Mouse (Mus musculus): Measurements from ENCODE around the gene Rnase11. TPM values are rescaled to one million over a fixed set of nuclear protein-coding genes. Genes with fewer than 3 reads are reported as not detected.

Gene Rnase11
- polyA plus RNA-seq, 1 experiment: not detected

- no peak for TF ChIP-seq GATA1 (IDR thresholded peaks at IDR 0.05; ENCODE audit: low read length)
Measured at GRCm38 (mm10) chr14:51085911-51086310, 35.9 kb upstream of the Rnase11 start.

DNA sequence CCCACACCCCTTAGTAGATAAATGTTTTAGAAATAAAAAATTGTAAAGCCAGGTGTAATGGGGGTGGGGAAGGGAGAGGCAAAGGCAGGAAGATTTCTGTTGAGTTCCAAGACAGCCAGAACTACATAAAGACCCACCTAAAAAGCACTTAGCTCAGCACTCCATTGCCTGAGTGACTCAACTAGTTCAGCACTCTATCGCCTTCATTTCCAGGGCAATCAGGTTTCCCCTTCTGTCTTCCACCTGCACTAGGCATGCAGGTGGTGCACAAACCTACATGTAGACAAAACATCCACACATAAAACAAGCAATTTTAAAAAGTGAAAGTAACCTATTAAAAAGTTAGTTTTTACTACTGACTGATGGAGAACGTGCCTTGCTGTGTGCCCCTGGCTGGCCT lies 35.1 kb upstream of the Rnase11 start:
- no peak for TF ChIP-seq GATA1 (IDR thresholded peaks at IDR 0.05; ENCODE audit: low read length)

- TF ChIP-seq GATA1 (IDR thresholded peaks at IDR 0.05; ENCODE audit: low read length): no peak
Measured at GRCm38 (mm10) chr14:51083805-51084204, 33.8 kb upstream of the Rnase11 start.

DNA sequence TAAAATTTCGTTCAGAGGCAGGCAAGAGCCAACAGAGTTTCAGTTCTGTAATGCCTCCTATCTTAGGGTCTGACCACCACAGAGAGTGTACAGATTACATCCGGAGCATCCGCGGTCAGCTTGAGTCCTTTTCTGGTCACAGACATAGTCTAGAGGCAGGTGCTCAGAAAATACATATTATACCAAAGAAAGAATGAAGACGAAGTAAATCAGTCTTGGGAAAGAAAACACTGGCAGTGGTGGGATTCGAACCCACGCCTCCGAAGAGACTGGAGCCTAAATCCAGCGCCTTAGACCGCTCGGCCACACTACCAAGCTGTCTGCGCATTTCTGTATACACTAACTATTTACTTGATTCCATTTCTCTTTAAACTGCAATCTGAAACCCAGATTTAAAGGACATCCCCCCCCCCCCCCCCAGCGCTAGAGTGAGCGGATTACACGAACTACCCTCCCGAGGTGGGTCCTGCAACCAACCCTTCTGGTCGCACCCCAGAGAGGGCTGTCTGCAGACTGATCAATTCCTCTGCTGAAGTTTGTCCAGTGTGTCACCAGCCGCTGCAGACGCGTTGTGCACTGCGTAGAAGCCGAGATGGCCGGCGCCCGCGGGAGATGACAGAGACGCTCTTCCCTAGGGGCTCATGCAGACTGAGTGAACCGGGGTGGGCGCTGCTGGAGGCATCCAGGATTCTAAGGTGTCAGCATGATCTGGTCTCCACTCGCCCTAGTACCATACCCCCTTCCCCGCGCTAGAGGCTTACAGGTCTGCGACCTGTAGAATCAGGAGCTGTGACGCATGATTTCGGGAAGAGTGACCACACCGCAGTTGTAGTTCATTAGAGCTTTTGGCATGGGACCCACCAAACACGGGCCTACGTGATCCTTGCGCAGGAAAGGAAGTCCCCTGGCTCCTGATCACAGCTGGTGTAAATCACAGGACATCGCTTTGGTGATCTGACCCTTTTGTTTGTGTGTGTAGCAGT lies 32.9 kb upstream of the Rnase11 start:
- TF ChIP-seq GATA1 (IDR thresholded peaks at IDR 0.05; ENCODE audit: low read length): no peak

DNA sequence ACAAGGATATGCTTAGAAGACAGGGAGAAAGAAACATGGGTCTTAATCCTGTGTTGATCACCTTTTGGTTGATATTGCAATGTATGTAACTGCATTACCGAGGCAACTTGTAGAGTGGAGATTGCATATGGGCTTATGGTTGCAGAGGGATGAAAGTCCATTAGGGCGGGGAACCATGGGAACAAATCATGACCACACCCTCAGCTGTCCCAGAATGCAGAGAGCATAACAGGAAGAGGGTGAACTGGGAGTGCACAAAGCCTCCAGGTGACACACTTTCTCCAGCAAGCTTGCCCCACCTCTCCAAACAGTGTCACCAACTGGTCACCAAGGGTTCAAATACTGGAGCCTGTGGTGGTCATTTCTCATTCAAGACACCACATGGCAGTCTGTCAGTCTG lies 31.1 kb upstream of the Rnase11 start:
- no peak for TF ChIP-seq GATA1 (IDR thresholded peaks at IDR 0.05; ENCODE audit: low read length)

DNA sequence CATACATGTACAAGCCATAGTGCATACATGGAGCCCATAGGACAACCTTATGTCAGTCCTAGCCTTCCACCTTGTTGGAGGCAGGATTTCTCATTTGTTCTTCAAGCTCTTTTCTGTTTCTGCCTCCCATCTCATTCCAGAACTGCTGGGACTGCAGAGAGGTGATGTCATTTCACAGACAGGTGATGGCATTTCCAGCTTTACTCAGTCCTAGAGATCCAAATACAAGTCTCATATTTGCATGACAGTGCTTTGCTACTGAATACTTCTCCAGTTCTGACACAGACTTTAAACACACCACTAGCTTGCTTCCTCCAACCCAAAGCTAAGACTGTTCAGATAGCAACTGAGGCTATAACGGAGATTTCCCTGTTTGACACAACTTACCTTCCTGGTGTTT lies 29.2 kb upstream of the Rnase11 start:
- TF ChIP-seq GATA1 (IDR thresholded peaks at IDR 0.05; ENCODE audit: low read length): no peak

DNA sequence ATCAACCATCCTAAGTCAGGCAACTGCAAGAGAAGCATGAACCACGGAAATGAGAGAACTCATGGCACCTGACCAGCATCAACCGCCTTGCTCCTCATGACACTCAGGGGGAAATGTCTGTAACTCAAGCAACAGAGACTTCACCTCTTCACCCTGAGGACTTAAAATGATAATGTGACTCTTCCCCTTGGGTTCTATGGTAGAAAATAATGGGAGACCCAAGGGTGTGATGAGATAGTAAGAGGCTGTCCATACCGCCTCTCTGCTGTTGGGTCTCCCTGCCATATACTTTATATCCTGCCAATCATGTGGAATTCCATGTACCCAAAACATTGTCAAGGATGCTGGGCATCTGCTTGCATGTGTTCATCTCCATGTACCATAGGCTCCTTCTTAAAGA lies 24.4 kb upstream of the Rnase11 start, which contains the start of gene Olfr750:
Gene Olfr750 (minus strand): TSS at position 101 of the 400 bp plus-strand sequence.
- no peak for TF ChIP-seq GATA1 (IDR thresholded peaks at IDR 0.05; ENCODE audit: low read length)

DNA sequence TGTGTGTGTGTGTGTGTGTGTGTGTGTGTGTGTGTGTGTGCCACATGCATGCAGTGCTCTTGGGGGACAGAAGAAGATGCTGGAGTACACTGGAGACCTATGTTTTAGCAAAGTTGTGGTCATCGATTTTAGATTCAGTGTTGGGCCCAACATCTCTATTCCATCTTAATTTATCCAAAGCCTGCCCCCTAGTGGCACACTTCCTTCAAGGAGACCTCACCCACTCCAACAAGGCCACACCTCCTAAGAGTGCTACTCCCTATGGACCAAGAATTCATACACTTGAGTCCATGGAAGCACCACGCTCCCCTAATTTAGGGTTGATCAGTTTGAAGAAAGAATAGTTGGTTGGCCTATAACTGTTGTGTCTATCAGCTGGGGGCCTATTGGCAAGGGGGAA lies 19.7 kb upstream of the Rnase11 start:
- TF ChIP-seq GATA1 (IDR thresholded peaks at IDR 0.05; ENCODE audit: low read length): no peak

- TF ChIP-seq GATA1 (IDR thresholded peaks at IDR 0.05; ENCODE audit: low read length): no peak
Measured at GRCm38 (mm10) chr14:51068956-51069355, 19.0 kb upstream of the Rnase11 start.

DNA sequence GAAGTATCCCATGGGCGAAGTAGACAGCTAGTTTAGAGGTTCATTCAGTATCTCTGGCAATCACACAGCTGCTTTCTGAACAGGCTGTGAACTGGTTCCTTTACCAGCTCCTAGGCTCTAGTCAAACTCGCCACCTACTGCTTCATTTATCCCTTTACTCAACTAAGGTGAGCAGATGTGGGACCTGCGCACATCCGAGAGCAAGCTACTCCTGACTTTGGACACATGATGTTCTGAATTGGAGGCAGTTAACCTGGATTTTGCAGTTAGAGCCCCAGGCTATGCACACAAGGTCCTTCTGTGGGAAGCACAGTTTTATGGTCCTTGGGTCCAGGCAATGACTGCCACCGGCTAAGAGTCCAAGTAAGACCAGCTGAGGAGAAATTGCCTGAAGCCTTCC lies 10.8 kb upstream of the Rnase11 start:
- no peak for TF ChIP-seq GATA1 (IDR thresholded peaks at IDR 0.05; ENCODE audit: low read length)

DNA sequence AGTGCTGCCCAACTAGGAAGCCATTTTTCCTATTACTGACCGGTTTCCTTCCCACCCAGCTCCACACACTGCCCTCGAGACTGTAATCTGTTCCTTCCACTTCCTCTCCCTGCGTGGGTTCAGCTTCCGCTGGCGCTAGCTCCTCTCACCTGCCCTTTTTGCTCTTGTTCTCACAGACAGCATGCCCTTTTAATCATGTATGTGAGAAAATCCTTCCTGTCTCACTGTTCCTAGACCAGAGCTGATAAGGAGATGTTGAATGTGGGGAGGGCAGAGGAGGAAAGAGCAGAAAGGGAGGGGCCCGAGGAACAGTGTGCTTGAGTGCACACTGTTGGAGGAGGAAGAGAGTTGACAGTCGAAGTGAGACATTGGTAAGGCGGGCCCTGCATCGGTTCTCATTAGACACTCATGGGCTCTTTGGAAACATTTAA lies 7.5 kb upstream of the Rnase11 start, which contains the start of gene Rnase12:
Gene Rnase12 (minus strand): TSS at position 261 of the 431 bp plus-strand sequence.
- TF ChIP-seq GATA1 (IDR thresholded peaks at IDR 0.05; ENCODE audit: low read length): no peak

- no peak for TF ChIP-seq GATA1 (IDR thresholded peaks at IDR 0.05; ENCODE audit: low read length)
Measured at GRCm38 (mm10) chr14:51054243-51055237, 4.6 kb upstream of the Rnase11 start.

DNA sequence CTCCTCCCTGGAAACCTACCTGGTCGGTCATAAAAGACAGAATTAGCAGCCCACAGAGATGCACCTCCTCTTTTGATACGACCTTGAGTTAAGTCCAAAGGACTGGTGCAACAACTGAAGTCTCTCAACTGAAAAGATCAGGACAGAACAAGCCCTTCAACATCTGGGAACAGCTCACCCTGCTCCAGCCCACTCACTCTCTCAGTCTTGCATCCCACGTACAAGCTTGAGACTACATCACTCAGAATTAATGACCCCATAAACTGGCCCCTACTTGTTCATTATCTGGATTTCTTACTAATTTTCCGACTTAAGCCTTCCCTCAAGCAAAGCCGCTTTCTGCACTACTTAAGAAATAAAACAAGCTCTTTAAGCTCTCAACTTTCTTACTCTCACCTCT lies 3.2 kb upstream of the Rnase11 start:
- no peak for TF ChIP-seq GATA1 (IDR thresholded peaks at IDR 0.05; ENCODE audit: low read length)

- TF ChIP-seq GATA1 (IDR thresholded peaks at IDR 0.05; ENCODE audit: low read length): no peak
Measured at GRCm38 (mm10) chr14:51051941-51052340, 2.0 kb upstream of the Rnase11 start.

- no peak for TF ChIP-seq GATA1 (IDR thresholded peaks at IDR 0.05; ENCODE audit: low read length)
Measured at GRCm38 (mm10) chr14:51047846-51048245, 2.1 kb downstream of the Rnase11 start.

- TF ChIP-seq GATA1 (IDR thresholded peaks at IDR 0.05; ENCODE audit: low read length): no peak
Measured at GRCm38 (mm10) chr14:51041769-51042168, 8.2 kb downstream of the Rnase11 start, which contains the start of gene Rnase9. TSS of gene Rnase9 (minus strand) at chr14:51041869.

Measured in G1E-ER4 (cell line).